Mouse (Mus musculus) hindbrain, postnatal 0 days (tissue): Measurements from ENCODE around the gene Kcnn3. TPM values are rescaled to one million over a fixed set of nuclear protein-coding genes. Genes with fewer than 3 reads are reported as not detected.

Experiments used
- ATAC-seq: fragments of 200-750 bp; cut with Nextera tagmentation; 2 replicates; pipeline ENCODE4 v1.8.0; 2017; ENCODE audit warnings: mild to moderate bottlenecking, moderate TSS enrichment, moderate library complexity
- DNase-seq: peaks from one replicate; pipeline ENCODE4 v3.0.0-alpha.2; 2015; ENCODE audit warnings: low spot score
- H3K27ac ChIP-seq: fragments of 300-500 bp; sonication (generic); 2 replicates; pipeline ENCODE4 v1.5.1; 2014; ENCODE audit warnings: mild to moderate bottlenecking
- H3K27me3 ChIP-seq: fragments of 300-500 bp; sonication (generic); 2 replicates; pipeline ENCODE4 v1.6.1; 2014; ENCODE audit warnings: low read length, mixed read lengths; ENCODE audit not compliant: insufficient read depth
- H3K36me3 ChIP-seq: fragments of 300-500 bp; sonication (generic); 2 replicates; pipeline ENCODE4 v1.6.1; 2014; ENCODE audit warnings: low read length, mixed read lengths; ENCODE audit not compliant: insufficient read depth
- H3K4me1 ChIP-seq: fragments of 300-500 bp; sonication (generic); 2 replicates; pipeline ENCODE4 v1.6.1; 2014; ENCODE audit warnings: antibody characterized with exemption, low read length, mixed read lengths; ENCODE audit not compliant: insufficient read depth
- H3K4me2 ChIP-seq: fragments of 300-500 bp; sonication (generic); 2 replicates; pipeline ENCODE4 v1.6.1; 2014; ENCODE audit warnings: low read depth, mild to moderate bottlenecking, low read length, moderate library complexity, mixed read lengths
- H3K4me3 ChIP-seq: fragments of 300-500 bp; sonication (generic); 2 replicates; pipeline ENCODE4 v1.5.1; 2014; ENCODE audit warnings: low read length
- H3K9ac ChIP-seq: fragments of 300-500 bp; sonication (generic); replicated peaks from 2 replicates; pipeline ENCODE4 v1.6.1; 2014; ENCODE audit warnings: mild to moderate bottlenecking, low read length, moderate library complexity, mixed read lengths
- H3K9me3 ChIP-seq: fragments of 300-500 bp; sonication (generic); 2 replicates; pipeline ENCODE4 v1.6.1; 2016; ENCODE audit warnings: low read length, mixed read lengths
- CTCF ChIP-seq: IDR thresholded peaks from 2 replicates; pipeline ENCODE4 v1.5.1; 2016; ENCODE audit warnings: antibody characterized with exemption, control low read depth, low read depth
- WGBS: fragments of 180-500 bp; shearing (Covaris S2); extraction: QIAGEN DNeasy Blood & Tissue Kit; methylation state at CpG from one replicate; pipeline ENCODE4 v1.1.7; 2014; 5-methylcytosine and 5-hydroxymethylcytosine counted together
- polyA plus RNA-seq: library from polyadenylated mRNA; unstranded; fragments of >200 nt; fragmentation: Nextera tagmentation; extraction: Ambion mirVana; gene quantifications from 2 replicates; pipeline ENCODE4 v1.2.1, GENCODE M21; 2015
- total RNA-seq: library from RNA; depleted of rRNA; stranded (reverse); fragments of >200 nt; gene quantifications from 2 replicates; pipeline ENCODE4 v1.2.3, GENCODE M21; 2014

The Kcnn3 gene
- total and polyA plus RNA-seq, 2 experiments from 2014 or later: 7.4 to 27.3 TPM

- no peaks in the 10 kb centered on the region for H3K9me3 ChIP-seq
- H3K4me3 ChIP-seq: no peak overlapping the region
- no peak overlapping the region for H3K27ac ChIP-seq
- no peak overlapping the region for H3K4me2 ChIP-seq
- DNase-seq (no peak), ATAC-seq (no peak)
- H3K4me1 ChIP-seq: peaks cover 3% of the 10 kb centered on the region; the same call in 1 of the 2 replicates
- no peaks in the 10 kb centered on the region for H3K27me3 ChIP-seq
- no peaks in the 10 kb centered on the region for H3K36me3 ChIP-seq
- H3K9ac ChIP-seq: no peak overlapping the region
- peak; percentile 38 for TF ChIP-seq CTCF
- 95% methylated on average over 7 of the region's 7 CpGs for WGBS
These were observed 79.0 kb downstream of the Kcnn3 start for GRCm38 (mm10) chr3:89598967-89599366.

GRCm38 (mm10) chr3:89601060-89601459, 81.1 kb downstream of the Kcnn3 start:
- no peak overlapping the region for H3K4me2 ChIP-seq
- H3K4me3 ChIP-seq: no peak overlapping the region
- no peaks in the 10 kb centered on the region for H3K27me3 ChIP-seq
- WGBS: 34% methylated on average over 7 of the region's 7 CpGs
- no peak for DNase-seq
- no peak for TF ChIP-seq CTCF
- H3K4me1 ChIP-seq: peaks cover 18% of the 10 kb centered on the region
- H3K9me3 ChIP-seq: no peaks in the 10 kb centered on the region
- no peak overlapping the region for H3K27ac ChIP-seq
- H3K36me3 ChIP-seq: no peaks in the 10 kb centered on the region
- no peak for ATAC-seq
- H3K9ac ChIP-seq: no peak overlapping the region

GRCm38 (mm10) chr3:89603300-89603699, 83.3 kb downstream of the Kcnn3 start:
- Histone ChIP-seq H3K27ac (no peak overlapping the region), H3K4me3 (no peak overlapping the region), H3K4me1 (peaks cover 31% of the 10 kb centered on the region), H3K4me2 (no peak overlapping the region), H3K36me3 (no peaks in the 10 kb centered on the region), H3K9ac (no peak overlapping the region), H3K9me3 (no peaks in the 10 kb centered on the region), H3K27me3 (no peaks in the 10 kb centered on the region)
- 54% methylated on average over 5 of the region's 5 CpGs for WGBS
- DNase-seq: peak; percentile 22
- TF ChIP-seq CTCF: no peak
- ATAC-seq: no peak

GRCm38 (mm10) chr3:89605235-89605634, 85.3 kb downstream of the Kcnn3 start:
- peak; percentile 80 for ATAC-seq
- DNase-seq: peak; percentile 70
- TF ChIP-seq CTCF: no peak
- Histone ChIP-seq H3K4me3 (no peak overlapping the region), H3K27me3 (no peaks in the 10 kb centered on the region), H3K9ac (no peak overlapping the region), H3K4me2 (no peak overlapping the region), H3K9me3 (no peaks in the 10 kb centered on the region), H3K4me1 (peaks cover 31% of the 10 kb centered on the region), H3K36me3 (no peaks in the 10 kb centered on the region), H3K27ac (peak overlapping the region; percentile 41)
- WGBS: 27% methylated on average over 5 of the region's 5 CpGs

GRCm38 (mm10) chr3:89607327-89607726, 87.4 kb downstream of the Kcnn3 start:
- no peaks in the 10 kb centered on the region for H3K36me3 ChIP-seq
- no peak for TF ChIP-seq CTCF
- peaks cover 31% of the 10 kb centered on the region for H3K4me1 ChIP-seq
- DNase-seq (peak; percentile 64), ATAC-seq (0 out of 2 replicates have a peak, but pooled peaks have one; percentile 31)
- WGBS: 35% methylated on average over 1 of the region's 1 CpGs
- peak overlapping the region; percentile 45; the same call in 1 of the 2 replicates for H3K27ac ChIP-seq
- H3K4me3 ChIP-seq: no peak overlapping the region
- no peaks in the 10 kb centered on the region for H3K9me3 ChIP-seq
- H3K4me2 ChIP-seq: no peak overlapping the region
- H3K9ac ChIP-seq: no peak overlapping the region
- no peaks in the 10 kb centered on the region for H3K27me3 ChIP-seq

GRCm38 (mm10) chr3:89612048-89612447, 92.1 kb downstream of the Kcnn3 start:
- Histone ChIP-seq H3K9ac (no peak overlapping the region), H3K27me3 (no peaks in the 10 kb centered on the region), H3K36me3 (no peaks in the 10 kb centered on the region), H3K4me2 (no peak overlapping the region), H3K4me3 (no peak overlapping the region), H3K9me3 (no peaks in the 10 kb centered on the region), H3K27ac (no peak overlapping the region; the same call in 1 of the 2 replicates), H3K4me1 (peaks cover 18% of the 10 kb centered on the region)
- WGBS: 80% methylated on average over 5 of the region's 5 CpGs
- DNase-seq (peak; percentile 22), ATAC-seq (no peak)
- TF ChIP-seq CTCF: peak; percentile 27
